Mouse (Mus musculus) adrenal gland (tissue): ENCODE measurements at regions not wholly inside any gene's neighbourhood (a gene's known extent, or its start where the extent isn't known, plus 50 kb on each side); places are given as distances from the start of the nearest gene placed in this dataset.

ENCODE experiments used
- intact Hi-C: fragments of 180-260 bp; cut with DNase I; formaldehyde crosslinking; loops from one replicate; pipeline ENCODE4 v1.15.1; 2025

DNA sequence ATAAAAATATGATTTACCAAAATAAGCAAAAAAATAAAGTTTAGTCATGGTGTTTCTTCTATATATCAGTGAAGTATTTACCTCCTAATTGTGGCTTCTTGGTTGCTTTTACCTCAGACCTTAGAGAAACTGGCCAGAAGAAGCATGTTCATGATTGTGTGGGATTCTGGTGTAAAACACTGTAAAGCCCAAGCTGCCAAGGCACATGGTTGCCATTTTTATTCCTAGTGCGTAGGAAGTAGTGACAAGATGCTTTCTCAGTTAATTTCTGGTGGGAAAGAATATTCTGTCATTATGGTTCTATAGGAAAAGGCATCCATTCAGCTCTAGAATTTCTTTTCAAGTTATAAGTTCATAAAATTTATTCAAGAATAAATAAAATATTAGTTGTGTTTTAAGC lies 805.2 kb downstream of the Olfm4 start:
- intact Hi-C loops = no loop called here

DNA sequence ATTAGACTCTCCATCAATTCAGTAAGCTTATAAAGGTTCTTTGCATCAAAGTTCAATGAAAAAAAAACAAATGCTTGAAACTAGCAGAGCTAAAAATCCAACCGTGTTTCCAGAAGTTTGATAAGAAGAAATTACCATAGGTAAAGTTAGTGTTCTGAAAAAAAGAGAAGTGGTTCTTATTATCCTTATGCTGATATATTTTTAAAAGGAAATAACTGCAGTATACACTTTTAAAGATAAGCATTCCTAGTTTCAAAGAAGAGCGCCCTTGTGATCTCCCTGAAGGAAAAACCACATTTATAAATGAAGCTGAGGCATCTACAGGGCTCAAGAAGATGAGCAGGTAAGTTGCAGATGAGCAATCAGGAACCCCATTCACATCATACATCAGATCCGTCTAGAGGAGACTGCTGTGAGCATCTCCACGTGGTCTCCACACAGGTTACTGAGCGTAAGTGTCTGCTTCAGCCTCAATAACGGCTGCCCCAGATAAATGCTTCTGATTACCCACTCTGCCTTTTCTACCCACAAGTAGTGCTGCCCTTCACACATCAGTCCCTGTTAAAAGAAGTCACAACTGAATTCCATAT lies 815.6 kb downstream of the Olfm4 start:
- intact Hi-C loops = no loop called here

DNA sequence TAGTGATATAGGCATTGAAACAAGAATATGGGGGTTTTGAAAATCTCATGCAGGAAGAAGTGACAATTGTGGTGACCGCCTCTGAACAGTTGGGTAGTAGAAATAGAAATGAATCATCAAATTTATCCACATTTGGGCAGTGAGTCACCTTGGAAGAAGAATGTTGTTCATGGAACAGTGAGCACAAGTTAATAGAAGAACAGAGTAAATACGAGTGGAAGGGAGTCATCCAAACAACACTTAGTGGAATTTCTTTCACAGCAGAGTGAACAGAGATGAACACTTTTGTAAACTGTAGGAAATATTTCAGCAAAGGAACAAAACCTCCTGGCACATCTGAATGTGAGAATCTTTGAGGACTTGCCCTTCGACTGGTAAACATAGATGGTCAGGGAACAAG lies 846.6 kb downstream of the Olfm4 start:
- intact Hi-C loops = no loop called here

DNA sequence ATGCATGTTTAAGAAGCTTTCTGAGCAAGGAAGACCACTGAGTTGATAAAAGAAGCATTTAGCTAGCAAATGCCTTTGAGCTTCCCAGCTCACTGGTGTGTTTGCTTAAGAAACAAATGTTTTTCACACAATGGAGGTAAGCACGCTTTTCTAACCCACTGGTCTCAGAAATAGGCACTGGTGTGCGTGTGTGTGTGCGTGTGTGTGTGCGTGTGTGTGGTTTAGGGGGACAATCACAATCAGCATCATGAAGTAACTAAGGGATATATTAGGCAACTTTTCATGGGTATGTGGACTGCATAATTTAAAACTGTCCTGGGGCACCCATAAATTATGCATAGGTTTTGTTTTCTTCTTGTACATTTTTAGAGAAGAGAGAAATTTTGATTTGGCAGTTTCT lies 860.7 kb downstream of the Olfm4 start:
- intact Hi-C loops = loop anchor here (10.0 kb wide), 1 partner anchor 300 kb away; no protein-coding TSS in a partner anchor

DNA sequence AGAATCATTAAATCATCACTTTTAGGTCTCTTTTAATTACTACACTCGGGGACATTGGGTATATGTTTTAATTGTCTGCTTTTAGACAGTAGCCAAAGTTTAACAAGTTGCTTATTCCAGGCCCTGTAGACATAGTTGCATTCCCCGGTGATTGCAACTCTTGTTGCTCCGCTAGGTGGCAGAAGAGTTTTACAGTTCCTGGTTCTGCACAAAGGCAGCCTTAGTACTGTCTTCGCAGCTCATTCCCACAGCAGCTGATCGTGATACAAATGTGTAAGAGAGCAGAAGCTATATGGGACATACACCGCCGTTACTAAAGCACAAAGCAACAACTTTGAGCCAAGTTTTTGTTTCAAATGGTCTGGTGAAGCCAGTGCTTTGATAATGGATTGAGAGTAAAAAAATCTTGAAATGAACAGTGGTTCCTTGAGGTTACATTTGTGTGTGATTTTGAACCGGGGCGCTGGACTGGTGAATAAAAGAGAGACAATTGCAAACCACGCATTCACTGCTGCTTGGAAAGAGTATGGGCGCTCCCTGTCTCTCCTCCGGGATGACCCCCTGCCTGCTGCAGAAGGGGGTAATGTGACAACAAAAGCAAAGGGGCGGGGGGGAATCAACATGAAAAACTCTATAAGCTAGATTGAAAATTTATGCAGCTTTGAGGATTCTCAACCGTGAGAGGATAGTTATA lies 861.8 kb downstream of the Olfm4 start:
- intact Hi-C loops = loop anchor here (10.0 kb wide), 1 partner anchor 299 kb away; no protein-coding TSS in a partner anchor

DNA sequence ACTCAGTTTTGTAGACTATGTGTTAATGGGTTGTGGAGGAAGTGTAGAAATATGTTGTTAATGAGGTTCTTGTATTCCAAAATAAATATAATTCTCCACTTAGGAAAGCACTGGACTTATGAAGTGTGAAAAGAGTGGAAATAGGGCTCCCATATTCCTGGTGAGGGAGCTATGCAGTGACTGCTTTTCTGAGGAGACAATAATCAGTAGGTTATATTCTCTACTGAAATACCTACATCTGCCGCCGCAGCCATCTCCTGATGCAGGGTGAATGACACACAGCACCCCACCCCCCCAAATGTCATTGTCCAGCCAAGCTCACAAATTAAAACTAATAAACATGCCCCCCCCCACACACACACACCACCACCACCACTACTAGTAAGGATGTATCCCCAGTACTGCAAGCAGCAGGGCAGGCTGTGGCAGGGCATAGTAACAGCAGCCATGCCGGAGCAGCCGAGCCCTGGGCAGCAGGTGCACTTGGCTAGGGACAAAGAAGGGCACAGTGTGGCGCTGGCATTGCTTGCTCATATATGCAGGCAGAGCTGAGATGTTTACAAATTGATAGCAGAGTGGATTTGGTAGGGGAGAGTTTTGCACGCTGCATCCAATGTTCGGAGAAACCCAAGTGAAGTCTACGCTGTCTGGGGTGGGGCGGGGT lies 862.7 kb downstream of the Olfm4 start:
- intact Hi-C loops = loop anchor here (10.0 kb wide), 1 partner anchor 298 kb away; no protein-coding TSS in a partner anchor
